Mouse (Mus musculus) embryonic fibroblast, embryonic 13.5 days (primary cell): ENCODE data around the gene Rapgef2.

Experiments used
- CTCF ChIP-seq: IDR thresholded peaks from 2 replicates; pipeline ENCODE4 v1.5.1; 2011; ENCODE audit warnings: mild to moderate bottlenecking, control low read depth, low read length, moderate library complexity, borderline replicate concordance; ENCODE audit not compliant: insufficient read depth
- POLR2A ChIP-seq: IDR thresholded peaks from 2 replicates; pipeline ENCODE4 v1.6.1; 2011; ENCODE audit warnings: low read depth, mild to moderate bottlenecking, control low read depth, low read length, moderate library complexity

- TF ChIP-seq POLR2A (no peak), CTCF (no peak)
Observed at GRCm38 (mm10) chr3:79161834-79162401, 124.4 kb downstream of the Rapgef2 start.
